Mouse (Mus musculus): Measurements from ENCODE around the gene Dcaf11. TPM values are rescaled to one million over a fixed set of nuclear protein-coding genes. Genes with fewer than 3 reads are reported as not detected.

Gene Dcaf11
- polyA plus RNA-seq, 1 experiment from 2014 or later, result 103 TPM

GRCm38 (mm10) chr14:55578668-55579269 lies 19.0 kb downstream of the Dcaf11 start:
- Histone ChIP-seq H3K27ac (peak overlapping the region; percentile 80), H3K27me3 (no peaks in the 10 kb centered on the region; the same call in 1 of the 2 replicates), H3K36me3 (replicated peaks) (peaks cover 18% of the 10 kb centered on the region), H3K4me1 (peaks cover 12% of the 10 kb centered on the region), H3K9ac (peak overlapping the region; percentile 86), H3K9me3 (no peaks in the 10 kb centered on the region), H3K4me2 (peak overlapping the region; percentile 88), H3K4me3 (replicated peaks) (peak overlapping the region; percentile 67)
- ATAC-seq (ENCODE audit: low FRiP score), result peak; percentile 63
- 31% methylated on average over 6 of the region's 6 CpGs for WGBS

- no peak overlapping the region for H3K4me2 ChIP-seq
- WGBS, result 83% methylated on average over 23 of the region's 23 CpGs
Measured at GRCm38 (mm10) chr14:55579511-55580496, 20.0 kb downstream of the Dcaf11 start.

GRCm38 (mm10) chr14:55580731-55581130 lies 20.9 kb downstream of the Dcaf11 start:
- Histone ChIP-seq H3K27ac (no peak overlapping the region), H3K36me3 (replicated peaks) (peaks cover 18% of the 10 kb centered on the region), H3K4me1 (peaks cover 22% of the 10 kb centered on the region), H3K27me3 (peaks cover 9% of the 10 kb centered on the region; the same call in 1 of the 2 replicates), H3K4me3 (replicated peaks) (no peak overlapping the region), H3K9me3 (no peaks in the 10 kb centered on the region), H3K4me2 (no peak overlapping the region), H3K9ac (no peak overlapping the region)
- ATAC-seq (ENCODE audit: low FRiP score), result no peak
- WGBS, result 93% methylated on average over 16 of the region's 16 CpGs

More at GRCm38 (mm10) chr14:55579511-55580496, 20.0 kb downstream of the Dcaf11 start:
- H3K27ac ChIP-seq, result no peak overlapping the region
- no peak overlapping the region for H3K4me3 ChIP-seq (replicated peaks)
- H3K9me3 ChIP-seq, result no peaks in the 10 kb centered on the region
- peaks cover 18% of the 10 kb centered on the region for H3K36me3 ChIP-seq (replicated peaks)
- H3K9ac ChIP-seq, result no peak overlapping the region
- peaks cover 15% of the 10 kb centered on the region for H3K4me1 ChIP-seq
- peaks cover 9% of the 10 kb centered on the region; the same call in 1 of the 2 replicates for H3K27me3 ChIP-seq
- ATAC-seq (ENCODE audit: low FRiP score), result no peak

GRCm38 (mm10) chr14:55581981-55582681 lies 22.3 kb downstream of the Dcaf11 start:
- no peak for ATAC-seq (ENCODE audit: low FRiP score)
- no peak overlapping the region for H3K9ac ChIP-seq
- H3K4me2 ChIP-seq, result no peak overlapping the region
- peaks cover 22% of the 10 kb centered on the region for H3K4me1 ChIP-seq
- 84% methylated on average over 9 of the region's 9 CpGs for WGBS
- H3K9me3 ChIP-seq, result no peaks in the 10 kb centered on the region
- no peak overlapping the region for H3K4me3 ChIP-seq (replicated peaks)
- no peak overlapping the region for H3K27ac ChIP-seq
- peaks cover 9% of the 10 kb centered on the region; the same call in 1 of the 2 replicates for H3K27me3 ChIP-seq
- H3K36me3 ChIP-seq (replicated peaks), result peaks cover 18% of the 10 kb centered on the region

GRCm38 (mm10) chr14:55584303-55584701 lies 24.5 kb downstream of the Dcaf11 start:
- no peak for ATAC-seq (ENCODE audit: low FRiP score)

GRCm38 (mm10) chr14:55584702-55585565 lies 25.1 kb downstream of the Dcaf11 start, which contains the start of gene Emc9:
Gene Emc9 (minus strand): TSS chr14:55585302.
- H3K4me1 ChIP-seq, result peaks cover 13% of the 10 kb centered on the region
- 3% methylated on average over 43 of the region's 43 CpGs for WGBS
- peaks cover 9% of the 10 kb centered on the region; the same call in 1 of the 2 replicates for H3K27me3 ChIP-seq
- H3K27ac ChIP-seq, result no peak within 1 kb of the TSS
- H3K36me3 ChIP-seq (replicated peaks), result peaks cover 24% of the 10 kb centered on the region
- H3K9me3 ChIP-seq, result no peaks in the 10 kb centered on the region
- H3K4me2 ChIP-seq, result peak within 1 kb of the TSS; percentile 68
- peak within 1 kb of the TSS; percentile 58 for H3K9ac ChIP-seq
- ATAC-seq (ENCODE audit: low FRiP score), result peak; percentile 51
- H3K4me3 ChIP-seq (replicated peaks), result peak within 1 kb of the TSS; percentile 41

More at GRCm38 (mm10) chr14:55584303-55584701, 24.5 kb downstream of the Dcaf11 start:
- H3K9me3 ChIP-seq, result no peaks in the 10 kb centered on the region
- 41% methylated on average over 5 of the region's 5 CpGs for WGBS
- no peak overlapping the region for H3K27ac ChIP-seq
- peaks cover 9% of the 10 kb centered on the region; the same call in 1 of the 2 replicates for H3K27me3 ChIP-seq
- H3K4me2 ChIP-seq, result peak overlapping the region; percentile 68
- peaks cover 24% of the 10 kb centered on the region for H3K36me3 ChIP-seq (replicated peaks)
- peaks cover 11% of the 10 kb centered on the region for H3K4me1 ChIP-seq
- peak overlapping the region; percentile 58 for H3K9ac ChIP-seq
- peak overlapping the region; percentile 41 for H3K4me3 ChIP-seq (replicated peaks)

- Histone ChIP-seq H3K4me1 (peaks cover 19% of the 10 kb centered on the region), H3K9me3 (no peaks in the 10 kb centered on the region), H3K27me3 (peaks cover 9% of the 10 kb centered on the region; the same call in 1 of the 2 replicates), H3K4me3 (replicated peaks) (no peak overlapping the region), H3K9ac (no peak overlapping the region), H3K27ac (no peak overlapping the region), H3K4me2 (peak overlapping the region; percentile 68; the same call in 1 of the 2 replicates), H3K36me3 (replicated peaks) (peaks cover 18% of the 10 kb centered on the region)
- 68% methylated on average over 6 of the region's 6 CpGs for WGBS
- no peak for ATAC-seq (ENCODE audit: low FRiP score)
Measured at GRCm38 (mm10) chr14:55585566-55585960, 25.8 kb downstream of the Dcaf11 start.

- 94% methylated on average over 2 of the region's 2 CpGs for WGBS
Measured at GRCm38 (mm10) chr14:55586149-55586548, 26.3 kb downstream of the Dcaf11 start.

GRCm38 (mm10) chr14:55589271-55589670 lies 29.5 kb downstream of the Dcaf11 start:
- Histone ChIP-seq H3K27me3 (peaks cover 6% of the 10 kb centered on the region; the same call in 1 of the 2 replicates), H3K9ac (no peak overlapping the region), H3K4me2 (no peak overlapping the region), H3K9me3 (no peaks in the 10 kb centered on the region), H3K27ac (no peak overlapping the region), H3K4me1 (peaks cover 39% of the 10 kb centered on the region), H3K36me3 (replicated peaks) (peaks cover 8% of the 10 kb centered on the region), H3K4me3 (replicated peaks) (no peak overlapping the region)
- no peak for ATAC-seq (ENCODE audit: low FRiP score)
- 95% methylated on average over 5 of the region's 5 CpGs for WGBS

More at GRCm38 (mm10) chr14:55586149-55586548, 26.3 kb downstream of the Dcaf11 start:
- Histone ChIP-seq H3K4me2 (no peak overlapping the region), H3K9me3 (no peaks in the 10 kb centered on the region), H3K36me3 (replicated peaks) (peaks cover 13% of the 10 kb centered on the region), H3K4me3 (replicated peaks) (no peak overlapping the region), H3K27ac (no peak overlapping the region), H3K9ac (no peak overlapping the region), H3K27me3 (peaks cover 9% of the 10 kb centered on the region; the same call in 1 of the 2 replicates), H3K4me1 (peaks cover 19% of the 10 kb centered on the region)
- no peak for ATAC-seq (ENCODE audit: low FRiP score)

GRCm38 (mm10) chr14:55589771-55590448 lies 30.1 kb downstream of the Dcaf11 start:
- H3K4me1 ChIP-seq, result peaks cover 34% of the 10 kb centered on the region
- H3K9ac ChIP-seq, result peak overlapping the region; percentile 83
- H3K9me3 ChIP-seq, result no peaks in the 10 kb centered on the region
- H3K27me3 ChIP-seq, result no peaks in the 10 kb centered on the region; the same call in 1 of the 2 replicates
- H3K36me3 ChIP-seq (replicated peaks), result peaks cover 13% of the 10 kb centered on the region
- H3K4me2 ChIP-seq, result peak overlapping the region; percentile 97
- peak overlapping the region; percentile 83 for H3K4me3 ChIP-seq (replicated peaks)
- WGBS, result 87% methylated on average over 11 of the region's 11 CpGs
- ATAC-seq (ENCODE audit: low FRiP score), result no peak
- 0 out of 2 replicates have a peak overlapping the region, but pooled peaks have one; percentile 95 for H3K27ac ChIP-seq

All from forebrain, embryonic 12.5 days (tissue).